Mouse (Mus musculus) stomach, postnatal 0 days (tissue): ENCODE measurements at regions not wholly inside any gene's neighbourhood (a gene's known extent, or its start where the extent isn't known, plus 50 kb on each side); places are given as distances from the start of the nearest gene placed in this dataset.

Experiments used
- ATAC-seq: fragments of 200-750 bp; cut with Nextera tagmentation; 2 replicates; pipeline ENCODE4 v1.8.0; 2017; ENCODE audit not compliant: low FRiP score, low TSS enrichment
- DNase-seq: peaks from one replicate; pipeline ENCODE4 v3.0.0-alpha.2; 2016; ENCODE audit warnings: low spot score
- H3K27ac ChIP-seq: fragments of 300-500 bp; sonication (generic); replicated peaks from 2 replicates; pipeline ENCODE4 v1.5.1; 2014; ENCODE audit warnings: mild to moderate bottlenecking, control low read depth
- H3K27me3 ChIP-seq: fragments of 300-500 bp; sonication (generic); 2 replicates; pipeline ENCODE4 v1.6.1; 2014; ENCODE audit warnings: low read length; ENCODE audit not compliant: control insufficient read depth, insufficient read depth
- H3K36me3 ChIP-seq: fragments of 300-500 bp; sonication (generic); 2 replicates; pipeline ENCODE4 v1.6.1; 2014; ENCODE audit warnings: low read length, mixed read lengths; ENCODE audit not compliant: control insufficient read depth, insufficient read depth
- H3K4me1 ChIP-seq: fragments of 300-500 bp; sonication (generic); replicated peaks from 2 replicates; pipeline ENCODE4 v1.6.1; 2014; ENCODE audit warnings: antibody characterized with exemption; ENCODE audit not compliant: control insufficient read depth, insufficient read depth
- H3K4me2 ChIP-seq: fragments of 300-500 bp; sonication (generic); replicated peaks from 2 replicates; pipeline ENCODE4 v1.6.1; 2014; ENCODE audit warnings: low read depth, mild to moderate bottlenecking, control low read depth, moderate library complexity
- H3K4me3 ChIP-seq: fragments of 300-500 bp; sonication (generic); 2 replicates; pipeline ENCODE4 v1.5.1; 2014; ENCODE audit warnings: low read depth, low read length, control low read depth
- H3K9ac ChIP-seq: fragments of 300-500 bp; sonication (generic); 2 replicates; pipeline ENCODE4 v1.6.1; 2014; ENCODE audit warnings: mild to moderate bottlenecking, low read length, control low read depth, mixed read lengths
- H3K9me3 ChIP-seq: fragments of 300-500 bp; sonication (generic); 2 replicates; pipeline ENCODE4 v1.6.1; 2016; ENCODE audit warnings: low read length; ENCODE audit not compliant: control insufficient read depth
- CTCF ChIP-seq: IDR thresholded peaks from 2 replicates; pipeline ENCODE4 v1.5.1; 2016; ENCODE audit warnings: antibody characterized with exemption, low read depth, mild to moderate bottlenecking, moderate library complexity
- EP300 ChIP-seq: optimal IDR thresholded peaks from 2 replicates; pipeline ENCODE3; 2016; ENCODE audit warnings: antibody characterized with exemption
- whole genome bisulfite sequencing: fragments of 180-500 bp; shearing (Covaris S2); extraction: QIAGEN DNeasy Blood & Tissue Kit; methylation state at CpG from one replicate; pipeline ENCODE4 v1.1.7; 2014; 5-methylcytosine and 5-hydroxymethylcytosine counted together

- Histone ChIP-seq H3K4me1 (no peaks in the 10 kb centered on the region), H3K4me2 (no peak overlapping the region), H3K9ac (no peak overlapping the region), H3K27me3 (no peaks in the 10 kb centered on the region), H3K4me3 (no peak overlapping the region), H3K27ac (no peak overlapping the region), H3K36me3 (no peaks in the 10 kb centered on the region), H3K9me3 (no peaks in the 10 kb centered on the region)
- TF ChIP-seq EP300 (no peak), CTCF (no peak)
- ATAC-seq (no peak), DNase-seq (no peak)
- WGBS: 66% methylated on average over 9 of the region's 9 CpGs
Measured at GRCm38 (mm10) chr13:111356520-111357456, 102.0 kb downstream of the Actbl2 start.

DNA sequence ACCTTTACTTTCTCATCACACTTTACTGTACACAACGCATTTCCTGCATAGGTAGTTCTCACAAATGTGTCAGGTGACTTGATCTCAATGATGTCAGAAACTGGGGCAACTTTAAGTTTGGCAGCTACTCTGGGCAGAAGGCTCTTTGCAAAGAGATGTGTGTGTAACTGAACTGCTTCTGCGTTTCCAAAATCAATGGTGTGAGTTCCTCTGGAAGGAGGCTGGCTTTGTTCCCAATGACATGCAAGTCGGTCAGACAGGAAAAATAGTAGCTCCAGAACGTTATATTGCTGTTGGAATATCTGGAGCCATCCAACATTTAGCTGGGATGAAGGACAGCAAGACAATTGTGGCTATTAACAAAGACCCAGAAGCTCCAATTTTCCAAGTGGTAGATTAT, 106.6 kb downstream of the Actbl2 start:
- no peak overlapping the region for H3K27ac ChIP-seq
- H3K27me3 ChIP-seq: no peaks in the 10 kb centered on the region
- no peak for ATAC-seq
- no peaks in the 10 kb centered on the region for H3K9me3 ChIP-seq
- no peak overlapping the region for H3K4me3 ChIP-seq
- 64% methylated on average over 4 of the region's 4 CpGs for WGBS
- no peaks in the 10 kb centered on the region for H3K4me1 ChIP-seq
- no peak for TF ChIP-seq CTCF
- TF ChIP-seq EP300: no peak
- no peak for DNase-seq
- no peak overlapping the region for H3K4me2 ChIP-seq
- H3K9ac ChIP-seq: no peak overlapping the region
- no peaks in the 10 kb centered on the region for H3K36me3 ChIP-seq

GRCm38 (mm10) chr13:111363176-111363739, 108.4 kb downstream of the Actbl2 start:
- Histone ChIP-seq H3K4me1 (no peaks in the 10 kb centered on the region), H3K27me3 (no peaks in the 10 kb centered on the region), H3K27ac (no peak overlapping the region), H3K4me3 (no peak overlapping the region), H3K9ac (no peak overlapping the region), H3K4me2 (no peak overlapping the region), H3K36me3 (no peaks in the 10 kb centered on the region), H3K9me3 (no peaks in the 10 kb centered on the region)
- DNase-seq (no peak), ATAC-seq (no peak)
- 43% methylated on average over 5 of the region's 5 CpGs for WGBS
- TF ChIP-seq CTCF (no peak), EP300 (no peak)

- no peaks in the 10 kb centered on the region for H3K4me1 ChIP-seq
- H3K4me3 ChIP-seq: no peak overlapping the region
- 82% methylated on average over 8 of the region's 8 CpGs for WGBS
- H3K27ac ChIP-seq: no peak overlapping the region
- no peak for ATAC-seq
- no peaks in the 10 kb centered on the region for H3K27me3 ChIP-seq
- no peak overlapping the region for H3K4me2 ChIP-seq
- DNase-seq: no peak
- no peaks in the 10 kb centered on the region for H3K36me3 ChIP-seq
- H3K9ac ChIP-seq: no peak overlapping the region
- TF ChIP-seq CTCF (no peak), EP300 (no peak)
- H3K9me3 ChIP-seq: no peaks in the 10 kb centered on the region
Measured at GRCm38 (mm10) chr13:111366871-111367270, 112.1 kb downstream of the Actbl2 start.

GRCm38 (mm10) chr13:111367620-111368019, 112.8 kb downstream of the Actbl2 start:
- WGBS: 59% methylated on average over 3 of the region's 3 CpGs
- DNase-seq (no peak), ATAC-seq (no peak)
- TF ChIP-seq EP300: no peak
- Histone ChIP-seq H3K36me3 (no peaks in the 10 kb centered on the region), H3K9ac (no peak overlapping the region), H3K4me2 (no peak overlapping the region), H3K4me3 (no peak overlapping the region), H3K27me3 (no peaks in the 10 kb centered on the region), H3K9me3 (no peaks in the 10 kb centered on the region), H3K27ac (no peak overlapping the region), H3K4me1 (no peaks in the 10 kb centered on the region)

DNA sequence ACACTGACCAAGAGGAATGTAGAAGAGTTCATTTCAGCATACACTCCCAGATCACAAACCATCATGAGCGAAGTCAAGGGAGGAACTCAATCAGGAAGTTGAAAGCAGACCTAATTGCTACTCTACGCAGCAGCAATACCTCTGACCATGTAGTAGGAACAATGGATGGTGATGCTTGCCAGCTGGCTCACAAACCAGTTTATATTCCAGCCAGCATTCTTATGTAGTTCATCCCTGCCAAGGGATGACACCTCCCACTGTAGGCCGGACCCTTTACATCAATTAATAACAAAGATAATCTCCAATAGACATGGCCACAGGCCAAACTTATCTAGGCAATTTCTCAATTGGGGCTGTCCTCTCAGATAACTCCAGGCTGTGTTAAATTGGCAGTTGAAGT, 115.1 kb downstream of the Actbl2 start:
- H3K4me1 ChIP-seq: no peaks in the 10 kb centered on the region
- WGBS: 61% methylated on average over 3 of the region's 3 CpGs
- no peak overlapping the region for H3K4me2 ChIP-seq
- H3K9me3 ChIP-seq: no peaks in the 10 kb centered on the region
- no peak overlapping the region for H3K9ac ChIP-seq
- no peak overlapping the region for H3K27ac ChIP-seq
- no peak overlapping the region for H3K4me3 ChIP-seq
- TF ChIP-seq EP300 (no peak), CTCF (no peak)
- ATAC-seq: no peak
- no peaks in the 10 kb centered on the region for H3K36me3 ChIP-seq
- no peak for DNase-seq
- H3K27me3 ChIP-seq: no peaks in the 10 kb centered on the region
